Mouse (Mus musculus) frontal cortex, postnatal 14 days (tissue): ENCODE measurements around the gene Psme2b.
"Not testable (repeated sequence)": the region's sequence is repeated elsewhere in the genome, so short reads cannot be mapped to it uniquely, and the experiment has no call there.

Experiments used
- DNase-seq, 2 experiments: peaks; one replicate each; pipeline ENCODE4 v3.0.0; 2022; ENCODE audit warnings: low spot score in 2 of 2

The Psme2b gene

DNA sequence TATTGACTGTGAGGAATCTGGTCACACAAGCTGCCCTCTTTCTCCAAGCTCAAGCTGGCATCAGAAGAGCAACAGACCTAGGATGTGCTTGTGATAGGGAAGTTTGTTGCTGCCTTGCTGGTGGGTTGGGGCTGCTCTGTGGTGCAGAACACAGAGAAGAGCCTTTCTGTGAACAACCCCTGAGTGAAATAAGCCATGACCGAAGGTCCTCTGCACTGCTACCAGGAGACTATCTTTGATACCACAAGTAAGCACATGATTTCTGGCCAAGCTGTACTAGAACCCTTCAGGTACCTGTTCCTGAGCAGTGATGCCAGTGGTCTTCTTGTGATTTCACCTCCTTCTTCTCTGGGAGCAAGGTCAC lies 44.4 kb downstream of the Psme2b start:
- not testable (repeated sequence) for DNase-seq

GRCm38 (mm10) chr11:48900654-48901566 lies 45.1 kb downstream of the Psme2b start:
- DNase-seq = not testable (repeated sequence)

GRCm38 (mm10) chr11:48898812-48899431 lies 47.1 kb downstream of the Psme2b start:
- DNase-seq = no peak
